In the genomic region with DNA sequence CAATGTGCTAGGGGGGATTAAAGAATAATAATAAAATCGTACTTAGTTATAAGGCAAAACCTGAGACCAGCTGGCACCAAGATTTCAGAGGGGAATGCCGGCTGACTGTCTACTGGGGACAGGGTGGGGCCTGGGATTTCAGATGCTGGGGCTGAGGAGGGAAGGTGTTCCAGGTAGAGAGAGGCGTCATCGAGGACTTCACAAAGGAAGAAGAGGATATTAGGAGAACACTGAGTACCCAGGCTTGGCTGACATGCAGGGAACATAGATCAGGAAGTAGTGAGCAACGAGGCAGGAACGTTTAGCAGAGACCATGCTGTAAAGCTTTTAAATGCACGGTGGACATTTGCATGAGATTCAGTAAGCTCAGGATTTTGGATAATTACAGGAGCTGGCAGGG, we compare ENCODE assay signal across 14 mouse cellular contexts. TPM values are rescaled to one million over a fixed set of nuclear protein-coding genes. Genes with fewer than 3 reads are reported as not detected.
DNase-seq lines count a peak whose midpoint lies in the region; ATAC-seq and TF ChIP-seq lines count a peak whose summit lies in the region.
"Had no signal": no experiment of that assay in that cellular context is flagged by ENCODE, and none has a peak within 500 bp of the region (broad histone marks: within the 10 kb centered on the region; RNA-seq: fewer than 3 reads in every experiment).

No protein-coding gene starts in this region.

- H3K9ac ChIP-seq in intestine, embryonic 14.5 days (ENCODE audit: low read length) = no peak overlapping the region
- H3K9ac ChIP-seq in intestine, embryonic 15.5 days = no peak overlapping the region
- H3K9ac ChIP-seq in CH12.LX (ENCODE audit: insufficient read depth, low read depth) (0 out of 2 replicates have a peak overlapping the region, but pooled peaks have one; percentile 25), MEL (ENCODE audit: control insufficient read depth, low read depth, low read length, poor library complexity, severe bottlenecking) (peak overlapping the region; percentile 43)
- H3K9ac ChIP-seq in limb, embryonic 15.5 days = no peak overlapping the region
- H3K9ac ChIP-seq: embryonic facial prominence, embryonic 12.5 days; kidney, embryonic 15.5 days had no signal

- no peaks in the 10 kb centered on the region for H3K27me3 ChIP-seq in intestine, embryonic 14.5 days (replicated peaks; ENCODE audit: control insufficient read depth, insufficient read depth, low read length)
- no peaks in the 10 kb centered on the region for H3K27me3 ChIP-seq in intestine, embryonic 15.5 days (replicated peaks)
- no peaks in the 10 kb centered on the region for H3K27me3 ChIP-seq in CH12.LX (replicated peaks)
- no peaks in the 10 kb centered on the region for H3K27me3 ChIP-seq in MEL (ENCODE audit: control insufficient read depth in 1 of 2, insufficient read depth in 2 of 2, low read length in 2 of 2)
- no peaks in the 10 kb centered on the region for H3K27me3 ChIP-seq in limb, embryonic 15.5 days
- H3K27me3 ChIP-seq: embryonic facial prominence, embryonic 12.5 days had no signal

- DNase-seq in intestine, embryonic 14.5 days (ENCODE audit: low spot score) = no peak
- no peak for DNase-seq in CH12.LX (ENCODE audit: extremely low read depth)
- DNase-seq in MEL (ENCODE audit: low read depth, low spot score) = peak; percentile 45
- DNase-seq in thymus, postnatal 10 days (ENCODE audit: low spot score in 2 of 2) = no peak
- no peak for DNase-seq in left cerebral cortex, adult 9 months (ENCODE audit: low spot score in 2 of 2)
- DNase-seq: cerebellum, adult 9-11 months; layer of hippocampus, postnatal 36 days had no signal

- 51% methylated on average over 7 of the region's 7 CpGs for WGBS in intestine, embryonic 14.5 days
- 52% methylated on average over 7 of the region's 7 CpGs for WGBS in intestine, embryonic 15.5 days
- WGBS in limb, embryonic 15.5 days = 57% methylated on average over 7 of the region's 7 CpGs

- peaks cover 27% of the 10 kb centered on the region for H3K4me1 ChIP-seq in intestine, embryonic 14.5 days (replicated peaks; ENCODE audit: control insufficient read depth, insufficient read depth, low read length)
- H3K4me1 ChIP-seq in intestine, embryonic 15.5 days (replicated peaks) = peaks cover 27% of the 10 kb centered on the region
- H3K4me1 ChIP-seq in CH12.LX (ENCODE audit: control insufficient read depth in 1 of 2, insufficient read depth in 2 of 2) = peaks cover 15 to 53% of the 10 kb centered on the region in 2 experiments
- peaks cover 23 to 40% of the 10 kb centered on the region in 2 experiments for H3K4me1 ChIP-seq in MEL (ENCODE audit: control insufficient read depth in 1 of 2, insufficient read depth in 2 of 2, low read length in 2 of 2)
- H3K4me1 ChIP-seq in limb, embryonic 15.5 days = peaks cover 26% of the 10 kb centered on the region

- H3K36me3 ChIP-seq in intestine, embryonic 14.5 days (ENCODE audit: control insufficient read depth, insufficient read depth, low read length) = no peaks in the 10 kb centered on the region
- no peaks in the 10 kb centered on the region for H3K36me3 ChIP-seq in intestine, embryonic 15.5 days
- no peaks in the 10 kb centered on the region for H3K36me3 ChIP-seq in CH12.LX (replicated peaks in 1 of 2; ENCODE audit: control insufficient read depth in 1 of 2, insufficient read depth in 1 of 2, low read length in 1 of 2)
- H3K36me3 ChIP-seq in MEL (ENCODE audit: control insufficient read depth in 1 of 2, insufficient read depth in 2 of 2, low read length in 2 of 2) = peaks cover 0 to 32% of the 10 kb centered on the region in 2 experiments; a peak in 2 of 4 replicates
- H3K36me3 ChIP-seq in limb, embryonic 15.5 days = no peaks in the 10 kb centered on the region
- H3K36me3 ChIP-seq: embryonic facial prominence, embryonic 12.5 days; kidney, embryonic 15.5 days had no signal

- no peak for TF ChIP-seq POLR2A in CH12.LX (IDR thresholded peaks at IDR 0.05; ENCODE audit: low read depth, low read length)
- no peak for TF ChIP-seq POLR2A in MEL (IDR thresholded peaks at IDR 0.05; ENCODE audit: control insufficient read depth in 1 of 2, insufficient read depth in 1 of 2, low read depth in 1 of 2, low read length in 2 of 2, poor library complexity in 1 of 2)

- in situ Hi-C loops in CH12.LX (cut with MboI; ENCODE audit: low pct_ligation_motif_present, low pct_unique_long_range_greater_than_20kb, low sequenced_read_pairs) = no loop called here

- H3K27ac ChIP-seq in intestine, embryonic 14.5 days (ENCODE audit: low read depth) = peak overlapping the region; percentile 48; the same call in 1 of the 2 replicates
- H3K27ac ChIP-seq in intestine, embryonic 15.5 days = no peak overlapping the region
- H3K27ac ChIP-seq in CH12.LX (ENCODE audit: insufficient read depth, low read depth) (no peak overlapping the region), MEL (ENCODE audit: control insufficient read depth, low read depth, low read length) (peak overlapping the region; percentile 6; the same call in 1 of the 2 replicates)
- peak overlapping the region; percentile 47; the same call in 1 of the 2 replicates for H3K27ac ChIP-seq in limb, embryonic 15.5 days
- H3K27ac ChIP-seq: kidney, embryonic 15.5 days had no signal

- dilution Hi-C loops in CH12.LX (cut with MboI; ENCODE audit: extremely low pct_ligation_motif_present, extremely low pct_unique_long_range_greater_than_20kb, low sequenced_read_pairs) = no loop called here

- no peak overlapping the region for H3K4me3 ChIP-seq in intestine, embryonic 14.5 days (ENCODE audit: low read depth, low read length)
- no peak overlapping the region for H3K4me3 ChIP-seq in intestine, embryonic 15.5 days (replicated peaks)
- H3K4me3 ChIP-seq in CH12.LX (replicated peaks in 1 of 3; ENCODE audit: low read depth in 2 of 3, low read length in 2 of 3, poor library complexity in 1 of 3) (no peak overlapping the region), MEL (ENCODE audit: control insufficient read depth in 1 of 2, insufficient read depth in 1 of 2, low read depth in 2 of 2, low read length in 2 of 2) (peak overlapping the region; percentile 27 to 49)
- H3K4me3 ChIP-seq in limb, embryonic 15.5 days = no peak overlapping the region
- H3K4me3 ChIP-seq: embryonic facial prominence, embryonic 12.5 days; kidney, embryonic 15.5 days had no signal

- no peak for ATAC-seq in intestine, embryonic 14.5 days (replicated peaks; ENCODE audit: low FRiP score, low TSS enrichment, low read depth)
- ATAC-seq in intestine, embryonic 15.5 days = no peak
- no peak for ATAC-seq in limb, embryonic 15.5 days (ENCODE audit: insufficient number of reproducible peaks, low FRiP score, low TSS enrichment, low read depth)

- no peak overlapping the region for H3K4me2 ChIP-seq in intestine, embryonic 14.5 days (ENCODE audit: low read length)
- H3K4me2 ChIP-seq in intestine, embryonic 15.5 days (replicated peaks) = no peak overlapping the region
- no peak overlapping the region for H3K4me2 ChIP-seq in CH12.LX (ENCODE audit: insufficient read depth, low read depth, poor library complexity, severe bottlenecking)
- no peak overlapping the region for H3K4me2 ChIP-seq in limb, embryonic 15.5 days
- H3K4me2 ChIP-seq: embryonic facial prominence, embryonic 12.5 days; kidney, embryonic 15.5 days had no signal

- no peaks in the 10 kb centered on the region for H3K9me3 ChIP-seq in intestine, embryonic 14.5 days (ENCODE audit: control insufficient read depth, low read length)
- no peaks in the 10 kb centered on the region for H3K9me3 ChIP-seq in intestine, embryonic 15.5 days
- H3K9me3 ChIP-seq in CH12.LX (replicated peaks; ENCODE audit: low read length) (no peaks in the 10 kb centered on the region), MEL (replicated peaks; ENCODE audit: insufficient read depth, low read length) (no peaks in the 10 kb centered on the region)
- H3K9me3 ChIP-seq in limb, embryonic 15.5 days = no peaks in the 10 kb centered on the region
- H3K9me3 ChIP-seq: embryonic facial prominence, embryonic 12.5 days; kidney, embryonic 15.5 days had no signal

- TF ChIP-seq RAD21 in CH12.LX (IDR thresholded peaks at IDR 0.05; ENCODE audit: low read depth, low read length) = no peak
- no peak for TF ChIP-seq RAD21 in MEL (IDR thresholded peaks at IDR 0.05; ENCODE audit: low read depth, low read length)

- TF ChIP-seq CTCF in CH12.LX (conservative IDR thresholded peaks at IDR 0.05 in 1 of 2, IDR thresholded peaks at IDR 0.05 in 1 of 2; ENCODE audit: low read depth in 2 of 2, low read length in 2 of 2) (no peak), MEL (IDR thresholded peaks at IDR 0.05 in 2 of 3, conservative IDR thresholded peaks at IDR 0.05 in 1 of 3; ENCODE audit: control insufficient read depth in 1 of 3, insufficient read depth in 1 of 3, low read depth in 2 of 3, low read length in 3 of 3, poor library complexity in 1 of 3, severe bottlenecking in 1 of 3) (no peak)

- TF ChIP-seq EP300 in CH12.LX (IDR thresholded peaks at IDR 0.05; ENCODE audit: low read length) (no peak), MEL (IDR thresholded peaks at IDR 0.05; ENCODE audit: low read depth in 1 of 2, low read length in 2 of 2) (no peak)

- H3K79me2 ChIP-seq in CH12.LX (replicated peaks; ENCODE audit: control insufficient read depth, extremely low read depth, insufficient read depth, poor library complexity, severe bottlenecking) (no peaks in the 10 kb centered on the region), MEL (ENCODE audit: control insufficient read depth, insufficient read depth, low read length, poor library complexity) (no peaks in the 10 kb centered on the region)

RNA-seq across cellular contexts. Expression of a gene that starts 5.9 kb away (rescaled TPM):
- 149 and 154 TPM in 2 replicates for polyA plus RNA-seq in intestine, embryonic 14.5 days (2014; fragmentation: Nextera tagmentation; extraction: Ambion mirVana)
- polyA plus RNA-seq in intestine, embryonic 15.5 days (2015; fragmentation: Nextera tagmentation; extraction: Ambion mirVana) = 136 and 146 TPM in 2 replicates
- 52.5 and 76.7 TPM in 2 replicates for total RNA-seq in CH12.LX (2012; rRNA removed)
- total RNA-seq in CH12.LX (2014; rRNA removed) = 184 and 220 TPM in 2 replicates
- polyA plus RNA-seq in CH12.LX (2012; ENCODE audit: insufficient read length, low read depth) = 39.2 and 41.8 TPM in 2 replicates
- 183 and 191 TPM in 2 replicates for total RNA-seq in MEL (2012; rRNA removed)
- polyA plus RNA-seq in MEL (2012; ENCODE audit: insufficient read depth in 1 of 2, insufficient read length in 2 of 2, low read depth in 1 of 2, low replicate concordance in 2 of 2, missing spikeins in 1 of 2) = 1,000 to 10,000 TPM in 1 of 2 experiments, 100 to 1,000 TPM in 1; 237 to 1,680 TPM
- polyA plus RNA-seq in limb, embryonic 15.5 days (2015; fragmentation: Nextera tagmentation; extraction: Ambion mirVana) = 151 and 157 TPM in 2 replicates

RNA-seq across cellular contexts. Expression of a gene that starts 24.9 kb away (rescaled TPM):
- 0.37 and 1.6 TPM in 2 replicates for polyA plus RNA-seq in intestine, embryonic 14.5 days (2014; fragmentation: Nextera tagmentation; extraction: Ambion mirVana)
- polyA plus RNA-seq in intestine, embryonic 15.5 days (2015; fragmentation: Nextera tagmentation; extraction: Ambion mirVana) = 0.67 and 1.5 TPM in 2 replicates
- total RNA-seq in CH12.LX (2012; rRNA removed) (0.38 and 0.72 TPM in 2 replicates), CH12.LX (2014; rRNA removed) (not detected in 2 replicates), MEL (2012; rRNA removed) (not detected in 2 replicates)
- polyA plus RNA-seq in CH12.LX (2012; ENCODE audit: insufficient read length, low read depth) (0.46 TPM in 1 of 2 replicates, not detected in the other), MEL (2012; ENCODE audit: insufficient read depth in 1 of 2, insufficient read length in 2 of 2, low read depth in 1 of 2, low replicate concordance in 2 of 2, missing spikeins in 1 of 2) (1 to 10 TPM in 1 of 2 experiments, not detected in 1; 1.4 TPM)
- polyA plus RNA-seq in limb, embryonic 15.5 days (2015; fragmentation: Nextera tagmentation; extraction: Ambion mirVana) = 0.82 and 1.2 TPM in 2 replicates
- total RNA-seq: adrenal gland, adult 18-20 months; layer of hippocampus, postnatal 36 days; megakaryocyte progenitor cell, adult 5-6 weeks; midbrain, postnatal 0 days had no signal

RNA-seq across cellular contexts. Expression of a gene that starts 26.9 kb away (rescaled TPM):
- polyA plus RNA-seq in intestine, embryonic 14.5 days (2014; fragmentation: Nextera tagmentation; extraction: Ambion mirVana) = 0.11 and 0.28 TPM in 2 replicates
- 0.29 and 0.37 TPM in 2 replicates for polyA plus RNA-seq in intestine, embryonic 15.5 days (2015; fragmentation: Nextera tagmentation; extraction: Ambion mirVana)
- total RNA-seq in CH12.LX (2012; rRNA removed) (not detected in 2 replicates), CH12.LX (2014; rRNA removed) (not detected in 2 replicates), MEL (2012; rRNA removed) (not detected in 2 replicates)
- polyA plus RNA-seq in CH12.LX (2012; ENCODE audit: insufficient read length, low read depth) (not detected in 2 replicates), MEL (2012; ENCODE audit: insufficient read depth in 1 of 2, insufficient read length in 2 of 2, low read depth in 1 of 2, low replicate concordance in 2 of 2, missing spikeins in 1 of 2) (not detected)
- polyA plus RNA-seq in limb, embryonic 15.5 days (2015; fragmentation: Nextera tagmentation; extraction: Ambion mirVana) = 8.7 and 18.4 TPM in 2 replicates
- total RNA-seq: megakaryocyte progenitor cell, adult 5-6 weeks had no signal

RNA-seq across cellular contexts. Expression of a gene that starts 42.1 kb away (rescaled TPM):
- polyA plus RNA-seq in intestine, embryonic 14.5 days (2014; fragmentation: Nextera tagmentation; extraction: Ambion mirVana) = 13.6 and 17.4 TPM in 2 replicates
- 26.5 and 31.3 TPM in 2 replicates for polyA plus RNA-seq in intestine, embryonic 15.5 days (2015; fragmentation: Nextera tagmentation; extraction: Ambion mirVana)
- 10.4 and 13.7 TPM in 2 replicates for total RNA-seq in CH12.LX (2012; rRNA removed)
- 15.7 and 16.6 TPM in 2 replicates for total RNA-seq in CH12.LX (2014; rRNA removed)
- 18.8 and 28.4 TPM in 2 replicates for polyA plus RNA-seq in CH12.LX (2012; ENCODE audit: insufficient read length, low read depth)
- total RNA-seq in MEL (2012; rRNA removed) = 26.4 and 31.1 TPM in 2 replicates
- 10 to 100 TPM in 1 of 2 experiments, not detected in 1; 39.8 TPM for polyA plus RNA-seq in MEL (2012; ENCODE audit: insufficient read depth in 1 of 2, insufficient read length in 2 of 2, low read depth in 1 of 2, low replicate concordance in 2 of 2, missing spikeins in 1 of 2)
- polyA plus RNA-seq in limb, embryonic 15.5 days (2015; fragmentation: Nextera tagmentation; extraction: Ambion mirVana) = 38.9 and 42.0 TPM in 2 replicates

RNA-seq across cellular contexts. Expression of a gene that starts 44.5 kb away (rescaled TPM):
- polyA plus RNA-seq in intestine, embryonic 14.5 days (2014; fragmentation: Nextera tagmentation; extraction: Ambion mirVana) = 2.3 and 2.8 TPM in 2 replicates
- polyA plus RNA-seq in intestine, embryonic 15.5 days (2015; fragmentation: Nextera tagmentation; extraction: Ambion mirVana) = 1.9 and 2.3 TPM in 2 replicates
- total RNA-seq in CH12.LX (2012; rRNA removed) = 0.04 TPM in 2 replicates
- total RNA-seq in CH12.LX (2014; rRNA removed) = not detected in 2 replicates
- 0.11 TPM in 1 of 2 replicates, not detected in the other for polyA plus RNA-seq in CH12.LX (2012; ENCODE audit: insufficient read length, low read depth)
- total RNA-seq in MEL (2012; rRNA removed) = 0.15 and 0.16 TPM in 2 replicates
- under 1 TPM in 1 of 2 experiments, not detected in 1; 0.78 TPM for polyA plus RNA-seq in MEL (2012; ENCODE audit: insufficient read depth in 1 of 2, insufficient read length in 2 of 2, low read depth in 1 of 2, low replicate concordance in 2 of 2, missing spikeins in 1 of 2)
- 1.9 and 2.7 TPM in 2 replicates for polyA plus RNA-seq in limb, embryonic 15.5 days (2015; fragmentation: Nextera tagmentation; extraction: Ambion mirVana)
- total RNA-seq: megakaryocyte progenitor cell, adult 5-6 weeks had no signal

Comparison
In these comparisons a context has a peak if more than half of its experiments do, and no peak if none do; other contexts are left out.
1. H3K27ac ChIP-seq: peak in intestine, embryonic 14.5 days (single experiment), MEL (single experiment) and limb, embryonic 15.5 days (single experiment); none in intestine, embryonic 15.5 days (single experiment) and CH12.LX (single experiment).
2. H3K4me3 ChIP-seq: peak in MEL (2 of 2); none in intestine, embryonic 14.5 days (single experiment), intestine, embryonic 15.5 days (single experiment), CH12.LX (0 of 3) and limb, embryonic 15.5 days (single experiment).
3. H3K9ac ChIP-seq: peak in CH12.LX (single experiment) and MEL (single experiment); none in intestine, embryonic 14.5 days (single experiment), intestine, embryonic 15.5 days (single experiment) and limb, embryonic 15.5 days (single experiment).